In genomic region chr16:5203200-5203599, GRCm38 (mm10) we compare ENCODE assay signal across 8 mouse cellular contexts. TPM values are rescaled to one million over a fixed set of nuclear protein-coding genes. Genes with fewer than 3 reads are reported as not detected.
DNase-seq lines count a peak whose midpoint lies in the region; ATAC-seq and TF ChIP-seq lines count a peak whose summit lies in the region.

No protein-coding gene starts in this region.

- H3K27ac ChIP-seq in layer of hippocampus, adult 2 months, result peak overlapping the region; percentile 84
- H3K27ac ChIP-seq in heart, embryonic 14.5 days (replicated peaks in 1 of 2; ENCODE audit: control insufficient read depth in 1 of 2, insufficient read depth in 1 of 2, low read depth in 2 of 2, low read length in 2 of 2), result 0 out of 4 replicates have a peak overlapping the region, but pooled peaks of 1 of the 2 experiments have one; percentile 24
- H3K27ac ChIP-seq in midbrain, embryonic 11.5 days (ENCODE audit: low read depth, low read length), result no peak overlapping the region

- no peaks in the 10 kb centered on the region for H3K9me3 ChIP-seq in heart, embryonic 14.5 days (ENCODE audit: control insufficient read depth, low read length)
- H3K9me3 ChIP-seq in midbrain, embryonic 11.5 days (ENCODE audit: control insufficient read depth, low read length), result no peaks in the 10 kb centered on the region

- peak overlapping the region; percentile 72 for H3K4me3 ChIP-seq in layer of hippocampus, adult 2 months
- peak overlapping the region; percentile 87 to 91 for H3K4me3 ChIP-seq in heart, embryonic 14.5 days (ENCODE audit: control insufficient read depth in 1 of 2, insufficient read depth in 1 of 2, low read depth in 1 of 2, low read length in 2 of 2)
- H3K4me3 ChIP-seq in midbrain, embryonic 11.5 days (ENCODE audit: low read depth, low read length), result peak overlapping the region; percentile 83

- peaks cover 6% of the 10 kb centered on the region in 2 experiments; a peak in 2 of 4 replicates for H3K4me1 ChIP-seq in heart, embryonic 14.5 days (ENCODE audit: control insufficient read depth in 2 of 2, insufficient read depth in 2 of 2, low read length in 2 of 2)
- peaks cover 7% of the 10 kb centered on the region for H3K4me1 ChIP-seq in midbrain, embryonic 11.5 days (ENCODE audit: control insufficient read depth, insufficient read depth, low read length)

- H3K4me2 ChIP-seq in heart, embryonic 14.5 days (ENCODE audit: low read length), result peak overlapping the region; percentile 98
- H3K4me2 ChIP-seq in midbrain, embryonic 11.5 days, result peak overlapping the region; percentile 96

- peak overlapping the region; percentile 77 for H3K9ac ChIP-seq in heart, embryonic 14.5 days (ENCODE audit: low read length)
- H3K9ac ChIP-seq in midbrain, embryonic 11.5 days (ENCODE audit: low read length), result peak overlapping the region; percentile 73

- TF ChIP-seq CTCF in layer of hippocampus, adult 2 months (conservative IDR thresholded peaks at IDR 0.05), result no peak

- H3K27me3 ChIP-seq in heart, embryonic 14.5 days (ENCODE audit: control insufficient read depth, insufficient read depth, low read length), result no peaks in the 10 kb centered on the region
- peaks cover 5% of the 10 kb centered on the region; the same call in 1 of the 2 replicates for H3K27me3 ChIP-seq in midbrain, embryonic 11.5 days (ENCODE audit: control insufficient read depth, insufficient read depth, low read length)

- 2% methylated on average over 36 of the region's 36 CpGs for WGBS in heart, embryonic 14.5 days
- 1% methylated on average over 36 of the region's 36 CpGs for WGBS in midbrain, embryonic 11.5 days

- ATAC-seq in heart, embryonic 14.5 days (ENCODE audit: insufficient number of reproducible peaks, insufficient read depth, low FRiP score, low read depth), result no peak
- ATAC-seq in midbrain, embryonic 11.5 days (ENCODE audit: low FRiP score), result peak; percentile 57

- peaks cover 26% of the 10 kb centered on the region for H3K36me3 ChIP-seq in heart, embryonic 14.5 days (ENCODE audit: control insufficient read depth, insufficient read depth, low read length)
- no peaks in the 10 kb centered on the region for H3K36me3 ChIP-seq in midbrain, embryonic 11.5 days (ENCODE audit: control insufficient read depth, insufficient read depth, low read length)

- DNase-seq in layer of hippocampus, adult 2 months (ENCODE audit: low spot score in 2 of 2), result no peak
- no peak for DNase-seq in layer of hippocampus, adult 9-10 months (ENCODE audit: low spot score)
- peak; percentile 16 for DNase-seq in T-cell, adult 2 months (ENCODE audit: low spot score)
- peak; percentile 36 to 50 for DNase-seq in kidney, postnatal 4 days
- DNase-seq in midbrain, embryonic 11.5 days (ENCODE audit: low spot score, missing footprints), result no peak
- DNase-seq in thymus, postnatal 10 days (ENCODE audit: low spot score in 2 of 2), result peak; percentile 20
- no peak for DNase-seq in layer of hippocampus, adult 11-12 months (ENCODE audit: low spot score)

RNA-seq across cellular contexts. Expression of gene Nagpa, which starts 0.6 kb away (rescaled TPM):
- total RNA-seq in layer of hippocampus, adult 2 months (2021), result 10 to 100 TPM; 12.2 to 15.9 TPM
- 13.1 and 13.7 TPM in 2 replicates for polyA plus RNA-seq in heart, embryonic 14.5 days (2014; fragmentation: Nextera tagmentation; extraction: Ambion mirVana)
- polyA plus RNA-seq in midbrain, embryonic 11.5 days (2014; fragmentation: Nextera tagmentation; extraction: Ambion mirVana), result 10.7 and 10.8 TPM in 2 replicates

RNA-seq across cellular contexts. Expression of gene AU021092, which starts 18.9 kb away (rescaled TPM):
- 1 to 10 TPM; 4.6 to 4.9 TPM for total RNA-seq in layer of hippocampus, adult 2 months (2021)
- 5.1 and 6.3 TPM in 2 replicates for polyA plus RNA-seq in heart, embryonic 14.5 days (2014; fragmentation: Nextera tagmentation; extraction: Ambion mirVana)
- 5.4 and 5.8 TPM in 2 replicates for polyA plus RNA-seq in midbrain, embryonic 11.5 days (2014; fragmentation: Nextera tagmentation; extraction: Ambion mirVana)

RNA-seq across cellular contexts. Expression of gene Alg1, which starts 30.2 kb away (rescaled TPM):
- total RNA-seq in layer of hippocampus, adult 2 months (2021), result 10 to 100 TPM; 28.7 to 32.1 TPM
- polyA plus RNA-seq in heart, embryonic 14.5 days (2014; fragmentation: Nextera tagmentation; extraction: Ambion mirVana), result 27.9 and 29.5 TPM in 2 replicates
- 24.3 and 26.6 TPM in 2 replicates for polyA plus RNA-seq in midbrain, embryonic 11.5 days (2014; fragmentation: Nextera tagmentation; extraction: Ambion mirVana)

RNA-seq across cellular contexts. Expression of gene Eef2kmt, which starts 52.6 kb away (rescaled TPM):
- total RNA-seq in layer of hippocampus, adult 2 months (2021), result 1 to 10 TPM; 4.7 TPM
- polyA plus RNA-seq in heart, embryonic 14.5 days (2014; fragmentation: Nextera tagmentation; extraction: Ambion mirVana), result 31.2 and 31.7 TPM in 2 replicates
- polyA plus RNA-seq in midbrain, embryonic 11.5 days (2014; fragmentation: Nextera tagmentation; extraction: Ambion mirVana), result 13.2 and 15.0 TPM in 2 replicates

RNA-seq across cellular contexts. Expression of gene Sec14l5, which starts 56.3 kb away (rescaled TPM):
- 1 to 10 TPM; 5.3 to 6.7 TPM for total RNA-seq in layer of hippocampus, adult 2 months (2021)
- 0.03 TPM in 1 of 2 replicates, not detected in the other for polyA plus RNA-seq in heart, embryonic 14.5 days (2014; fragmentation: Nextera tagmentation; extraction: Ambion mirVana)
- polyA plus RNA-seq in midbrain, embryonic 11.5 days (2014; fragmentation: Nextera tagmentation; extraction: Ambion mirVana), result 0.23 and 0.25 TPM in 2 replicates

Comparison
In these comparisons a context has a peak if more than half of its experiments do, and no peak if none do; other contexts are left out.
1. DNase-seq: peak in T-cell, adult 2 months (single experiment), kidney, postnatal 4 days (2 of 2) and thymus, postnatal 10 days (2 of 2); none in layer of hippocampus, adult 2 months (0 of 2), layer of hippocampus, adult 9-10 months (single experiment), midbrain, embryonic 11.5 days (single experiment) and layer of hippocampus, adult 11-12 months (single experiment).
2. Peak in every context shown above with its lines, with median percentiles within 50 percentile points of each other: H3K4me3 ChIP-seq.